Mouse (Mus musculus): ENCODE results near the gene Uts2.

Gene Uts2

GRCm38 (mm10) chr4:151044037-151044943, 47.4 kb downstream of the Uts2 start, which contains the start of gene Per3:
Per3 (minus strand) TSS chr4:151044665.
- DNase-seq (ENCODE audit: low read depth, low spot score): peak; percentile 95
- H3K36me3 ChIP-seq (ENCODE audit: control insufficient read depth, insufficient read depth, low read length, poor library complexity, severe bottlenecking): peaks cover 2% of the 10 kb centered on the region; the same call in 1 of the 2 replicates

GRCm38 (mm10) chr4:151044944-151045570, 48.2 kb downstream of the Uts2 start:
- H3K27me3 ChIP-seq (ENCODE audit: control insufficient read depth, insufficient read depth, low read length, poor library complexity, severe bottlenecking): no peaks in the 10 kb centered on the region; the same call in 1 of the 2 replicates
- peaks cover 5% of the 10 kb centered on the region; the same call in 1 of the 2 replicates for H3K36me3 ChIP-seq (ENCODE audit: control insufficient read depth, insufficient read depth, low read length, poor library complexity, severe bottlenecking)
- DNase-seq (ENCODE audit: low read depth, low spot score): no peak

More at GRCm38 (mm10) chr4:151044037-151044943, 47.4 kb downstream of the Uts2 start, which contains the start of gene Per3:
- no peaks in the 10 kb centered on the region; the same call in 1 of the 2 replicates for H3K27me3 ChIP-seq (ENCODE audit: control insufficient read depth, insufficient read depth, low read length, poor library complexity, severe bottlenecking)

GRCm38 (mm10) chr4:151046524-151046923, 49.6 kb downstream of the Uts2 start:
- Histone ChIP-seq H3K36me3 (ENCODE audit: control insufficient read depth, insufficient read depth, low read length, poor library complexity, severe bottlenecking) (peaks cover 7% of the 10 kb centered on the region; the same call in 1 of the 2 replicates), H3K27me3 (ENCODE audit: control insufficient read depth, insufficient read depth, low read length, poor library complexity, severe bottlenecking) (no peaks in the 10 kb centered on the region; the same call in 1 of the 2 replicates)
- DNase-seq (ENCODE audit: low read depth, low spot score): no peak

GRCm38 (mm10) chr4:151051162-151051561, 54.3 kb downstream of the Uts2 start:
- Histone ChIP-seq H3K36me3 (ENCODE audit: control insufficient read depth, insufficient read depth, low read length, poor library complexity, severe bottlenecking) (peaks cover 9% of the 10 kb centered on the region; the same call in 1 of the 2 replicates), H3K27me3 (ENCODE audit: control insufficient read depth, insufficient read depth, low read length, poor library complexity, severe bottlenecking) (no peaks in the 10 kb centered on the region; the same call in 1 of the 2 replicates)
- DNase-seq (ENCODE audit: low read depth, low spot score): peak; percentile 26

All from splenic B cell, adult 2 months (primary cell).